Mouse (Mus musculus) spleen, adult 18-20 months (tissue): ENCODE measurements around the gene Cab39.
"Not testable (repeated sequence)": the region's sequence is repeated elsewhere in the genome, so short reads cannot be mapped to it uniquely, and the experiment has no call there.

ENCODE experiments used
- DNase-seq, 2 experiments: peaks; one replicate each; pipeline ENCODE4 v3.0.0; 2022; ENCODE audit warnings: mixed read lengths in 2 of 2

Gene Cab39

GRCm38 (mm10) chr1:85791476-85791875, 1.8 kb upstream of the Cab39 start:
- DNase-seq = no peak

- peak; percentile 19 to 49 for DNase-seq
Observed at GRCm38 (mm10) chr1:85794106-85794771, 998 bp downstream of the Cab39 start.

GRCm38 (mm10) chr1:85795196-85795595, 2.0 kb downstream of the Cab39 start:
- DNase-seq = no peak

GRCm38 (mm10) chr1:85799776-85800175, 6.5 kb downstream of the Cab39 start:
- DNase-seq = no peak

- no peak for DNase-seq
Observed at GRCm38 (mm10) chr1:85802517-85802916, 9.3 kb downstream of the Cab39 start.

- DNase-seq = no peak
Observed at GRCm38 (mm10) chr1:85804551-85804950, 11.3 kb downstream of the Cab39 start.

- DNase-seq = no peak
Observed at GRCm38 (mm10) chr1:85809256-85809655, 16.0 kb downstream of the Cab39 start.

GRCm38 (mm10) chr1:85810343-85810742, 17.1 kb downstream of the Cab39 start:
- DNase-seq = no peak

GRCm38 (mm10) chr1:85810787-85811186, 17.5 kb downstream of the Cab39 start:
- DNase-seq = no peak

GRCm38 (mm10) chr1:85814213-85814612, 21.0 kb downstream of the Cab39 start:
- DNase-seq = not testable (repeated sequence)

GRCm38 (mm10) chr1:85818121-85818520, 24.9 kb downstream of the Cab39 start:
- DNase-seq = no peak

GRCm38 (mm10) chr1:85819695-85820094, 26.5 kb downstream of the Cab39 start:
- DNase-seq = no peak

- DNase-seq = no peak
Observed at GRCm38 (mm10) chr1:85822239-85822638, 29.0 kb downstream of the Cab39 start.

- no peak for DNase-seq
Observed at GRCm38 (mm10) chr1:85824905-85825304, 31.7 kb downstream of the Cab39 start.

GRCm38 (mm10) chr1:85827166-85827565, 33.9 kb downstream of the Cab39 start:
- DNase-seq = no peak

GRCm38 (mm10) chr1:85829016-85829415, 35.8 kb downstream of the Cab39 start:
- no peak for DNase-seq

GRCm38 (mm10) chr1:85838056-85838455, 44.8 kb downstream of the Cab39 start:
- no peak for DNase-seq

- DNase-seq = no peak
Observed at GRCm38 (mm10) chr1:85839356-85839755, 46.1 kb downstream of the Cab39 start.

- no peak for DNase-seq
Observed at GRCm38 (mm10) chr1:85839790-85840189, 46.5 kb downstream of the Cab39 start.

- peak in 1 of 2 experiments; percentile 21 for DNase-seq
Observed at GRCm38 (mm10) chr1:85840421-85840820, 47.2 kb downstream of the Cab39 start.

- DNase-seq = no peak
Observed at GRCm38 (mm10) chr1:85842251-85842650, 49.0 kb downstream of the Cab39 start.

- DNase-seq = peak in 1 of 2 experiments; percentile 14
Observed at GRCm38 (mm10) chr1:85843291-85843863, 50.1 kb downstream of the Cab39 start.

- DNase-seq = no peak
Observed at GRCm38 (mm10) chr1:85844981-85845380, 51.7 kb downstream of the Cab39 start.

GRCm38 (mm10) chr1:85845476-85845875, 52.2 kb downstream of the Cab39 start:
- DNase-seq = no peak

- DNase-seq = no peak
Observed at GRCm38 (mm10) chr1:85849016-85849415, 55.8 kb downstream of the Cab39 start.
